Mouse (Mus musculus): ENCODE results near the gene Txnrd1. TPM values are rescaled to one million over a fixed set of nuclear protein-coding genes. Genes with fewer than 3 reads are reported as not detected.

Gene Txnrd1
- total and polyA plus RNA-seq, 2 experiments from 2014 or later: 64.8 to 80.0 TPM

GRCm38 (mm10) chr10:82892442-82893055 is 58.8 kb downstream of the Txnrd1 start:
- ATAC-seq: no peak
- WGBS: 87% methylated on average over 9 of the region's 9 CpGs

GRCm38 (mm10) chr10:82893872-82894650 is 60.3 kb downstream of the Txnrd1 start:
- Histone ChIP-seq H3K9ac (replicated peaks; ENCODE audit: low read length) (no peak overlapping the region), H3K36me3 (ENCODE audit: insufficient read depth, low read length) (peaks cover 32% of the 10 kb centered on the region), H3K27ac (no peak overlapping the region), H3K4me2 (ENCODE audit: low read depth, low read length) (no peak overlapping the region), H3K4me1 (ENCODE audit: insufficient read depth, low read length) (no peaks in the 10 kb centered on the region), H3K9me3 (ENCODE audit: low read length) (no peaks in the 10 kb centered on the region), H3K27me3 (ENCODE audit: insufficient read depth, low read length) (no peaks in the 10 kb centered on the region), H3K4me3 (ENCODE audit: low read length) (no peak overlapping the region)
- TF ChIP-seq CTCF (IDR thresholded peaks at IDR 0.05; ENCODE audit: low read depth): no peak
- DNase-seq (ENCODE audit: low spot score): no peak
- WGBS: 68% methylated on average over 18 of the region's 18 CpGs
- no peak for ATAC-seq

More at GRCm38 (mm10) chr10:82892442-82893055, 58.8 kb downstream of the Txnrd1 start:
- H3K9me3 ChIP-seq (ENCODE audit: low read length): no peaks in the 10 kb centered on the region
- H3K4me2 ChIP-seq (ENCODE audit: low read depth, low read length): no peak overlapping the region
- no peaks in the 10 kb centered on the region for H3K27me3 ChIP-seq (ENCODE audit: insufficient read depth, low read length)
- no peak for TF ChIP-seq CTCF (IDR thresholded peaks at IDR 0.05; ENCODE audit: low read depth)
- no peak overlapping the region for H3K9ac ChIP-seq (replicated peaks; ENCODE audit: low read length)
- peaks cover 27% of the 10 kb centered on the region for H3K36me3 ChIP-seq (ENCODE audit: insufficient read depth, low read length)
- no peaks in the 10 kb centered on the region for H3K4me1 ChIP-seq (ENCODE audit: insufficient read depth, low read length)
- H3K27ac ChIP-seq: no peak overlapping the region
- no peak overlapping the region for H3K4me3 ChIP-seq (ENCODE audit: low read length)
- no peak for DNase-seq (ENCODE audit: low spot score)

GRCm38 (mm10) chr10:82897936-82898335 is 64.2 kb downstream of the Txnrd1 start:
- TF ChIP-seq CTCF (IDR thresholded peaks at IDR 0.05; ENCODE audit: low read depth): no peak
- 93% methylated on average over 13 of the region's 13 CpGs for WGBS
- no peak for ATAC-seq
- DNase-seq (ENCODE audit: low spot score): no peak
- no peaks in the 10 kb centered on the region for H3K27me3 ChIP-seq (ENCODE audit: insufficient read depth, low read length)
- no peak overlapping the region for H3K4me2 ChIP-seq (ENCODE audit: low read depth, low read length)
- H3K9ac ChIP-seq (replicated peaks; ENCODE audit: low read length): no peak overlapping the region
- H3K4me1 ChIP-seq (ENCODE audit: insufficient read depth, low read length): 0 out of 2 replicates have a peak, but pooled peaks cover 7% of the 10 kb centered on the region
- H3K36me3 ChIP-seq (ENCODE audit: insufficient read depth, low read length): peaks cover 26% of the 10 kb centered on the region
- H3K4me3 ChIP-seq (ENCODE audit: low read length): no peak overlapping the region
- no peak overlapping the region for H3K27ac ChIP-seq
- no peaks in the 10 kb centered on the region for H3K9me3 ChIP-seq (ENCODE audit: low read length)

GRCm38 (mm10) chr10:82898893-82899292 is 65.1 kb downstream of the Txnrd1 start:
- Histone ChIP-seq H3K4me3 (ENCODE audit: low read length) (no peak overlapping the region), H3K9ac (replicated peaks; ENCODE audit: low read length) (no peak overlapping the region), H3K9me3 (ENCODE audit: low read length) (no peaks in the 10 kb centered on the region), H3K27me3 (ENCODE audit: insufficient read depth, low read length) (no peaks in the 10 kb centered on the region), H3K4me1 (ENCODE audit: insufficient read depth, low read length) (0 out of 2 replicates have a peak, but pooled peaks cover 7% of the 10 kb centered on the region), H3K4me2 (ENCODE audit: low read depth, low read length) (no peak overlapping the region), H3K27ac (no peak overlapping the region), H3K36me3 (ENCODE audit: insufficient read depth, low read length) (peaks cover 26% of the 10 kb centered on the region)
- TF ChIP-seq CTCF (IDR thresholded peaks at IDR 0.05; ENCODE audit: low read depth): no peak
- 58% methylated on average over 7 of the region's 7 CpGs for WGBS
- no peak for DNase-seq (ENCODE audit: low spot score)
- no peak for ATAC-seq

- Histone ChIP-seq H3K4me2 (ENCODE audit: low read depth, low read length) (peak overlapping the region; percentile 20), H3K27ac (peak overlapping the region; percentile 45; the same call in 1 of the 2 replicates), H3K9ac (replicated peaks; ENCODE audit: low read length) (no peak overlapping the region), H3K27me3 (ENCODE audit: insufficient read depth, low read length) (no peaks in the 10 kb centered on the region), H3K4me3 (ENCODE audit: low read length) (no peak overlapping the region), H3K9me3 (ENCODE audit: low read length) (no peaks in the 10 kb centered on the region), H3K36me3 (ENCODE audit: insufficient read depth, low read length) (peaks cover 26% of the 10 kb centered on the region), H3K4me1 (ENCODE audit: insufficient read depth, low read length) (0 out of 2 replicates have a peak, but pooled peaks cover 7% of the 10 kb centered on the region)
- TF ChIP-seq CTCF (IDR thresholded peaks at IDR 0.05; ENCODE audit: low read depth): no peak
- 45% methylated on average over 16 of the region's 16 CpGs for WGBS
- ATAC-seq: peak; percentile 55
- DNase-seq (ENCODE audit: low spot score): peak; percentile 31
Measured at GRCm38 (mm10) chr10:82899810-82900421, 66.2 kb downstream of the Txnrd1 start.

- 0 out of 2 replicates have a peak, but pooled peaks cover 7% of the 10 kb centered on the region for H3K4me1 ChIP-seq (ENCODE audit: insufficient read depth, low read length)
- ATAC-seq: peak; percentile 30; the same call in 1 of the 2 replicates
- WGBS: 7% methylated on average over 7 of the region's 7 CpGs
- no peak for TF ChIP-seq CTCF (IDR thresholded peaks at IDR 0.05; ENCODE audit: low read depth)
- no peak overlapping the region for H3K4me3 ChIP-seq (ENCODE audit: low read length)
- peak overlapping the region; percentile 45; the same call in 1 of the 2 replicates for H3K27ac ChIP-seq
- DNase-seq (ENCODE audit: low spot score): peak; percentile 71
- H3K27me3 ChIP-seq (ENCODE audit: insufficient read depth, low read length): no peaks in the 10 kb centered on the region
- H3K9ac ChIP-seq (replicated peaks; ENCODE audit: low read length): 0 out of 2 replicates have a peak overlapping the region, but pooled peaks have one; percentile 17
- peaks cover 23% of the 10 kb centered on the region for H3K36me3 ChIP-seq (ENCODE audit: insufficient read depth, low read length)
- H3K4me2 ChIP-seq (ENCODE audit: low read depth, low read length): peak overlapping the region; percentile 20
- no peaks in the 10 kb centered on the region for H3K9me3 ChIP-seq (ENCODE audit: low read length)
Measured at GRCm38 (mm10) chr10:82900546-82900945, 66.8 kb downstream of the Txnrd1 start.
